Mouse (Mus musculus): ENCODE measurements around the gene Hmgb2.

The Hmgb2 gene

DNA sequence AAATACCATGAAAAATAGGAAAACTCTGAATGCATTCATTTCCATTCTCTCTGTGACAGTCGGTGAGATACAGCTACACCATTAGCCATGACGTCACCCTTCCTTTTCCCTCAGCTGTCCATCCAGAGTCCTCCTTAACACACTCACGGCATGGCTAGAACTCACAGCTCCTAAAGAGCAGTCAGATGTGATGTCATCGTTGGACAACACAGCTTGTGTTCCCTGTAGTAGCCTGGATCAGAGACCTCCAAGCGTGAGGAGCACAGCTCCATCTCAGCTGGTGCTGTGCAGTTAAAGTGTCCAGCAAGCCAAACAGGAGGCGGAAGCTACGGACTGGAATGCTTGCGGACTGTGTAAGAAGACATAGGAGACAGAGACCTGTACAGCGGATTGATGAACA lies 49.2 kb downstream of the Hmgb2 start:
- DNase-seq (ENCODE audit: low spot score), result no peak

DNA sequence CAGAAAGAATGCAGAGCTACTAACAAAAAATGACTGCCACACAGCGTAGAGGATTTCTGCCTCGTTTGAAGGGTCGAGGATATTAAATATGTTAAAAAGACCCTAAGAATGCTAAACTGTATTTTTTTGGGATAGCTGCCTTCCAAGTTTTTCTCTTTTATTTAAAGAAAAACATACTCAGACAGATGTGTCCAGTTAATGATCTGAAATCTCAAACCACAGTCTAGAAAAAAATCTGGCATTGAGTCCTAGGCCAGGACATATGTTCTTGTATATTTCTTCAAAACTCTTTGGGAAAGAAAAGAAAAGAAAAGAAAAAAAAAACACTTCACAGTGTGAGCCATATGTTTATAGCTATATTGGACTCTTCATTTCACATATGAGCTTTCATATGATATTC lies 51.0 kb downstream of the Hmgb2 start:
- DNase-seq (ENCODE audit: low spot score), result no peak

DNA sequence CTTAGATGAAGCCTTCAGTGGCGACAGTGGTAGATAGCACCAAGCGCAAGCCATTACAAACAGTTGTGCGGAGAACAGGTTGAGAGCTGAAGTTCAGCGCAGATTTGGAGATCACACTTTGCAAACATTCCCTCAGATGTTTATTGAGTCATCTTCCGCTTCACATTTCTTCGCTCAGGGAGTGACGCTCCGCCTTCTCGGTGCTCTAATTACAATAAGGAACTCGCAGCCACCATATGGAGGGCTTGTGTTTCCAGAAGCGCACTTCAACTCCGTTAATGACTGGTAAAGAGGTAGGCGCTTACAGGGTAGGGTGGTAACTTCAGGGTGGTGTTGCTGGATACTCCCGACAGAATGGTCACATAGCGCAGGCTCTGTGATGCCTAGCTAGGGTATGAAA lies 52.0 kb downstream of the Hmgb2 start:
- DNase-seq (ENCODE audit: low spot score), result no peak

GRCm38 (mm10) chr8:57565039-57565438 lies 53.3 kb downstream of the Hmgb2 start:
- no peak for DNase-seq (ENCODE audit: low spot score)

Measured in embryo, embryonic 10.5 days (tissue).